Mouse (Mus musculus): ENCODE data around the gene Gsdma2. TPM values are rescaled to one million over a fixed set of nuclear protein-coding genes. Genes with fewer than 3 reads are reported as not detected.
"Not testable (repeated sequence)": the region's sequence is repeated elsewhere in the genome, so short reads cannot be mapped to it uniquely, and the experiment has no call there.

Gene Gsdma2
- polyA plus RNA-seq, 1 experiment from 2014 or later: not detected

DNA sequence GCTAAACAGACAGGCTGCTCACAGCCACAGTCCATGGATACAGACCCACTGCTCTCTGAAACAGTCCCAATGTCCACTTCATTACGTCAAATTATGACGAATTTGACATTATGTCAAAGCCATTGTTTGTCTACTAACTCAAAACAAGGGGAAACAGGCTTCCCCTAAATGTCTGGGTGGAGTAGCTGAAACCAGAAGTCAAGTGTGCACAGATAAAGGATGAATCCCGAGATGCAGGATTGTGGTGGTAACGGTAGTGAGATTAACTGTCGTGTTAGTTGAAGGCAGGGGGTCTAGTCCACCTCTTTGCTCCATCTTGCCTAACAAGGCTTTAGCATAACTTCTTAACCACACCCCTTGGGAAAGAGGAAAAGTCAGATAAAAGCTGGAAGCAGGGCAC lies 25.9 kb downstream of the Gsdma2 start:
- H3K27ac ChIP-seq (ENCODE audit: low read depth, low read length): no peak overlapping the region
- H3K9me3 ChIP-seq (ENCODE audit: control insufficient read depth, low read length): no peaks in the 10 kb centered on the region

DNA sequence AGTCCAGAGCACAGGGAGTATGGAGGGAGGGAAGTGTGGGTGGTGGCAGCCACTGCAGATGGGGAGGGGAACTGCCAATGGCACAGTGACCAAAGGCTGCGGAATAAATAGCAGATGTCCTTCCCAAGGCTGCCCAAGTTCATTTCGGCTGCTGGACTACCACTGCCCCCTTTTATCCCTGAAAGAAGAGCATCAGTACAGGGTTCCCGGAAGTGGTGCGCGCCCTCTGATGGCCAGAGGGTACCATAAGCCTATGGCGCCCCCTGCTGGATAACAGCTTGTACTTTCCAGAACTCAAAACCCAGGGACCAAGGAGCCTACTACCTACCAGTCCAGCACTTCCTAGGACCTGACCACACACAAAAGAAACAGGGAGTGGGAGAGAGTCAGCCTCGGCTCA lies 26.6 kb downstream of the Gsdma2 start:
- not testable (repeated sequence) for H3K4me1 ChIP-seq (replicated peaks; ENCODE audit: control insufficient read depth, insufficient read depth, low read length); H3K9ac ChIP-seq (ENCODE audit: low read length); H3K4me3 ChIP-seq (ENCODE audit: low read depth, low read length); H3K4me2 ChIP-seq (ENCODE audit: low read depth, low read length, severe bottlenecking); H3K27me3 ChIP-seq (ENCODE audit: control insufficient read depth, insufficient read depth, low read length); H3K9me3 ChIP-seq (ENCODE audit: control insufficient read depth, low read length); H3K27ac ChIP-seq (ENCODE audit: low read depth, low read length); H3K36me3 ChIP-seq (ENCODE audit: control insufficient read depth, insufficient read depth, low read length); ATAC-seq (replicated peaks; ENCODE audit: low FRiP score)
- DNase-seq (ENCODE audit: low spot score): peak; percentile 81
- WGBS: 12% methylated on average over 6 of the region's 7 CpGs

More for the DNA sequence above, 25.9 kb downstream of the Gsdma2 start:
- Histone ChIP-seq H3K4me2 (ENCODE audit: low read depth, low read length, severe bottlenecking) (no peak overlapping the region), H3K36me3 (ENCODE audit: control insufficient read depth, insufficient read depth, low read length) (no peaks in the 10 kb centered on the region), H3K27me3 (ENCODE audit: control insufficient read depth, insufficient read depth, low read length) (no peaks in the 10 kb centered on the region), H3K4me1 (replicated peaks; ENCODE audit: control insufficient read depth, insufficient read depth, low read length) (no peaks in the 10 kb centered on the region), H3K9ac (ENCODE audit: low read length) (no peak overlapping the region), H3K4me3 (ENCODE audit: low read depth, low read length) (no peak overlapping the region)
- no peak for ATAC-seq (replicated peaks; ENCODE audit: low FRiP score)
- DNase-seq (ENCODE audit: low spot score): peak; percentile 19
- WGBS: 85% methylated on average over 5 of the region's 5 CpGs

DNA sequence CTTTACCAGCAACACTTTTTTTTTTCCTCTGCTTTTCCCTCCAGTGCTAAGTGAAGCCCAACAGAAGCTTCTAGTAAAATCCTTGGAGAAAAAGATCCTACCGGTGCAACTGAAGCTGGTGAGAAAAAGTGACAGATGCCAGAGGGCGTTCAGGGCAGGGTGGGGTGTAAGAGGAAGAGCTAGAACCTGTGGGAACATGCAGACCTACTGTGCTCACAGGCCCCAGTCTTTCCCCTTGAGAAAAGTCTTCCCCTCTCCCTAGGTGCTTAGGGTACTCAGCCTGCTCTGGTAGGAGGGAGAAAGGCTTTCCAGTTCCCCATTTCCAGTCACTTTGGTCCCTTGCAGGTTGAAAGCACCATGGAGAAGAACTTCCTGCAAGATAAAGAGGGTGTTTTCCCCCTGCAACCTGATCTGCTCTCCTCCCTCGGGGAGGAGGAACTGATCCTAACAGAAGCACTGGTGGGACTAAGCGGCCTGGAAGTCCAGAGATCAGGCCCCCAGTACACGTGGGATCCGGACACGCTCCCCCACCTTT lies 29.3 kb downstream of the Gsdma2 start:
- DNase-seq (ENCODE audit: low spot score) (no peak), ATAC-seq (replicated peaks; ENCODE audit: low FRiP score) (no peak)
- H3K27ac ChIP-seq (ENCODE audit: low read depth, low read length): no peak overlapping the region
- H3K4me2 ChIP-seq (ENCODE audit: low read depth, low read length, severe bottlenecking): no peak overlapping the region
- H3K9me3 ChIP-seq (ENCODE audit: control insufficient read depth, low read length): no peaks in the 10 kb centered on the region
- H3K27me3 ChIP-seq (ENCODE audit: control insufficient read depth, insufficient read depth, low read length): no peaks in the 10 kb centered on the region
- H3K4me1 ChIP-seq (replicated peaks; ENCODE audit: control insufficient read depth, insufficient read depth, low read length): no peaks in the 10 kb centered on the region
- no peak overlapping the region for H3K9ac ChIP-seq (ENCODE audit: low read length)
- WGBS: 59% methylated on average over 7 of the region's 7 CpGs
- H3K4me3 ChIP-seq (ENCODE audit: low read depth, low read length): no peak overlapping the region
- H3K36me3 ChIP-seq (ENCODE audit: control insufficient read depth, insufficient read depth, low read length): no peaks in the 10 kb centered on the region

DNA sequence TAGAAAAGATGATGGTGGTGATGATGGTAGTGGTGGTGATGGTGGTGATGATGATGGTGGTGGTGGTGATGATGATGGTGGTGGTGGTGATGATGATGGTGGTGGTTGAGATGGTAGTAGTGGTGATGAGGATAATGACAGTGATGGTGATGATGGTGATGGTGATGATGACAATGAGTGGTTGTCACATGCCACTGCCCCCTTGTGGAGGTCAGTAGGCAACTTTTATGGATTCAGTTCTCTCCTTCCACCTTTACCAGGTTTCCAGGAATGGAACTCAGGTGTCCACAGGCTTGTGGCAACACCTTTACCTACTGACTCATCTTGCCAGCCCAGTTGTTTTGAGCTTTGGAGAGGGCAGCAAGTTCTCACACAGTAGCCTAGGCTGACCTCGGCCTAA lies 33.5 kb downstream of the Gsdma2 start:
- WGBS: 91% methylated on average over 1 of the region's 1 CpGs
- no peaks in the 10 kb centered on the region for H3K27me3 ChIP-seq (ENCODE audit: control insufficient read depth, insufficient read depth, low read length)

DNA sequence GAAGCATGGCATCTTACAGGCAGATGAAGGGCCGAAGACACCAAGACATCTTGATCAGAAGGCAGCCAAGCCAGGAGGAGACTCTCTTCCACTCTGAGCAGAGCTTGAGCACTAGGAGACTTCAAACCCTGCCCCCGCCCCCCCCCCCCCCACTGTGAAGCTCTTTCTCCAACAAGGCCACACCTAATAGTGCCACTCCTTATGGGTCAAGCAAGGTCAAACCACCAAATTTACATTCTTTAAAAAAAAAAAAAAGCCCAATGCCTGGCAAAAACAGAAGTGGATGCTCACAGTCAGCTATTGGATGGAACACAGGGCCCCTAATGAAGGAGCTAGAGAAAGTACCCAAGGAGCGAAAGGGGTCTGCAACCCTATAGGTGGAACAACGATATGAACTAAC lies 34.0 kb downstream of the Gsdma2 start:
- not testable (repeated sequence) for H3K4me1 ChIP-seq (replicated peaks; ENCODE audit: control insufficient read depth, insufficient read depth, low read length); H3K9me3 ChIP-seq (ENCODE audit: control insufficient read depth, low read length); DNase-seq (ENCODE audit: low spot score); H3K4me3 ChIP-seq (ENCODE audit: low read depth, low read length); H3K27me3 ChIP-seq (ENCODE audit: control insufficient read depth, insufficient read depth, low read length); ATAC-seq (replicated peaks; ENCODE audit: low FRiP score); H3K9ac ChIP-seq (ENCODE audit: low read length); H3K27ac ChIP-seq (ENCODE audit: low read depth, low read length); H3K36me3 ChIP-seq (ENCODE audit: control insufficient read depth, insufficient read depth, low read length); H3K4me2 ChIP-seq (ENCODE audit: low read depth, low read length, severe bottlenecking)
- WGBS: 86% methylated on average over 4 of the region's 4 CpGs

More for the DNA sequence above, 33.5 kb downstream of the Gsdma2 start:
- ATAC-seq (replicated peaks; ENCODE audit: low FRiP score) (no peak), DNase-seq (ENCODE audit: low spot score) (no peak)
- Histone ChIP-seq H3K9ac (ENCODE audit: low read length) (no peak overlapping the region), H3K9me3 (ENCODE audit: control insufficient read depth, low read length) (no peaks in the 10 kb centered on the region), H3K4me3 (ENCODE audit: low read depth, low read length) (no peak overlapping the region), H3K27ac (ENCODE audit: low read depth, low read length) (no peak overlapping the region), H3K4me2 (ENCODE audit: low read depth, low read length, severe bottlenecking) (no peak overlapping the region), H3K4me1 (replicated peaks; ENCODE audit: control insufficient read depth, insufficient read depth, low read length) (peaks cover 5% of the 10 kb centered on the region; the same call in 1 of the 2 replicates), H3K36me3 (ENCODE audit: control insufficient read depth, insufficient read depth, low read length) (no peaks in the 10 kb centered on the region)

DNA sequence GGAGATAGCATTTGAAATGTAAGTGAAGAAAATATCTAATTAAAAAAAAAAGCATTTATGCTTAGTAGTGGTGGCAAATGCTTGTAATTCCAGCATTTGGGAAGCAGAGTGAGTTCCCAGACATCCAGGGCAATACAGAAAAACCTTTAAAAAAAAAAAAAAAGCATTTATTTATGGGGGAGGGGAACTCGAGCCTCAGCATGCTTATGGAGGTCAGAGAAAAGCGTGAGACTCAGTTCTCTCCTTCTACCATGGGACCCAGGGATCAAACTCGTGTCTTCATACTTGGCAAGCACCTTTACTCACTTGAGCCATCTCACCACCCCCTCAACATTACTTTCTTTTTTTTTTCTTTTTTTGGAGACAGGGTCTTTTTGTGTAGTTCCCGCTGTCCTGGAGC lies 34.6 kb downstream of the Gsdma2 start:
- Histone ChIP-seq H3K36me3 (ENCODE audit: control insufficient read depth, insufficient read depth, low read length) (no peaks in the 10 kb centered on the region; the same call in 1 of the 2 replicates), H3K27me3 (ENCODE audit: control insufficient read depth, insufficient read depth, low read length) (no peaks in the 10 kb centered on the region), H3K9ac (ENCODE audit: low read length) (no peak overlapping the region), H3K4me1 (replicated peaks; ENCODE audit: control insufficient read depth, insufficient read depth, low read length) (peaks cover 5% of the 10 kb centered on the region; the same call in 1 of the 2 replicates), H3K9me3 (ENCODE audit: control insufficient read depth, low read length) (no peaks in the 10 kb centered on the region), H3K4me2 (ENCODE audit: low read depth, low read length, severe bottlenecking) (no peak overlapping the region), H3K27ac (ENCODE audit: low read depth, low read length) (no peak overlapping the region), H3K4me3 (ENCODE audit: low read depth, low read length) (no peak overlapping the region)
- DNase-seq (ENCODE audit: low spot score): no peak
- ATAC-seq (replicated peaks; ENCODE audit: low FRiP score): no peak
- 85% methylated on average over 4 of the region's 4 CpGs for WGBS

DNA sequence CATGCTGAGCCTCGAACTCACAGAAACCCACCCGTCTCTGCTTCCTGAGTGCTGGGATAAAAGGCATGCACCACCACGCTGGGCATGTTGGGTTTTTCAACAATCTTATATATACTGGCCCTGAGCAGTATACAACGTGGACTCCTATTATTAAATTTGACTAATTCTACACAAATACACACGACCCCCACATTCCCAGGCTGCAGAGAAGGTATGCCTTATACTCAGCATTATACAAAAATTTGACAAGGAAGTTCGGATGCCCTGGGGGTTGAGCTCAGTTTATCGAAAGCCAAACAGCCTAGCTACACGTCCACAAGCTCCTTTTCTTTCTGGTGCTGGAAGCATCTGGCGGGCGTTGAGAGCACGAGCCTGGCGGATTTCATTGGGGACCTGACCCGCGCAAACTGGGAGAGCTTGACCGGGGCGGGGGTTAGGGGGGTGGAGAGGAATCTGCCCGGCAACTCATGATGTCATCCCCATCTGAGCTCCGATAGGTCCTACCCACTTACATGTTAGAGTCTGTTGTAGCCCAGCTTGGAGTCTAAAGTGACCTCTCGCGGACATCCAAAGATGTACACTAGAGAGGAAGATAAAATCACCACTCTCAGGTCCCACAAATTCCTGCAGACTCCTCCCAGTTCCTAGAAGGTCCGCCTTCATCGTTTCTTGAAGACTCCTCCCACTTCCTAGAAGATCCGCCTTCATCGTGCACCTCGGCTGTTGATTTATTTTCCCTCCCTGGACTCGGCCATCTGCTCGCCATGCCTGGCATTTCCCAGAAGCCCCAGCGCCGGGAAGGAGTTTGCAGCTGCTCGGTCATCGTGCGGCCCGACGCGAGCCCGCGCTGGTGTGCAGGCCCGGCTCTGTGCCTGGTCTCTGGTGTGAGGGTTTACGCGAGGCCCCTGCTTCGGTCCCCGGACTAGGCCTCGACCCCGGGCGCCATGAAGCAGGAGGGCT lies 35.5 kb downstream of the Gsdma2 start, which contains the start of gene Psmd3:
Gene Psmd3, plus strand, starts transcription at position 769 of the 960 bp plus-strand sequence.
- ATAC-seq (replicated peaks; ENCODE audit: low FRiP score): peak; percentile 95
- Histone ChIP-seq H3K27me3 (ENCODE audit: control insufficient read depth, insufficient read depth, low read length) (no peaks in the 10 kb centered on the region), H3K36me3 (ENCODE audit: control insufficient read depth, insufficient read depth, low read length) (no peaks in the 10 kb centered on the region; the same call in 1 of the 2 replicates), H3K9me3 (ENCODE audit: control insufficient read depth, low read length) (no peaks in the 10 kb centered on the region), H3K9ac (ENCODE audit: low read length) (peak within 1 kb of the TSS; percentile 99), H3K4me3 (ENCODE audit: low read depth, low read length) (peak within 1 kb of the TSS; percentile 98), H3K4me1 (replicated peaks; ENCODE audit: control insufficient read depth, insufficient read depth, low read length) (peaks cover 5% of the 10 kb centered on the region; the same call in 1 of the 2 replicates), H3K27ac (ENCODE audit: low read depth, low read length) (peak within 1 kb of the TSS; percentile 73), H3K4me2 (ENCODE audit: low read depth, low read length, severe bottlenecking) (peak within 1 kb of the TSS; percentile 71)
- peak; percentile 98 for DNase-seq (ENCODE audit: low spot score)
- WGBS: 6% methylated on average over 45 of the region's 45 CpGs

DNA sequence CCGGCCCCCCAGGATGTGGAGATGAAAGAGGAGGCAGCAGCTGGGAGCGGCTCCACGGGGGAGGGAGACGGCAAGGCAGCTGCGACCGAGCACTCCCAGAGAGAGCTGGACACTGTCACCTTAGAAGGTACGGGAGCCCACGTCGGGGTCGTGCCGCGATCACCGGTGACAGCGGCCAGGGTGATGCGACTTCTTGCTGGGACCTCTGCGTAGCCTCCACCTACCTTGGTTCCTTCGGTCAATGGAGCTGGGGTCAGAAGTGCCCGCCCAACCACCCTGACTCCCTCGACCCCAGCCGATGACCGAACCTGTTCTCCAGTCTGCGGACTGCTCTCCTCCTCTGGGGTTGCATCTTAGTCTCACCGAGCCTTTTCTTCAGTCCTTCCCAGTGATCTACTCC lies 36.3 kb downstream of the Gsdma2 start:
- Histone ChIP-seq H3K9me3 (ENCODE audit: control insufficient read depth, low read length) (no peaks in the 10 kb centered on the region), H3K27me3 (ENCODE audit: control insufficient read depth, insufficient read depth, low read length) (no peaks in the 10 kb centered on the region), H3K36me3 (ENCODE audit: control insufficient read depth, insufficient read depth, low read length) (no peaks in the 10 kb centered on the region; the same call in 1 of the 2 replicates), H3K4me3 (ENCODE audit: low read depth, low read length) (peak overlapping the region; percentile 98), H3K9ac (ENCODE audit: low read length) (peak overlapping the region; percentile 99), H3K4me2 (ENCODE audit: low read depth, low read length, severe bottlenecking) (peak overlapping the region; percentile 69), H3K27ac (ENCODE audit: low read depth, low read length) (no peak overlapping the region), H3K4me1 (replicated peaks; ENCODE audit: control insufficient read depth, insufficient read depth, low read length) (peaks cover 5% of the 10 kb centered on the region; the same call in 1 of the 2 replicates)
- ATAC-seq (replicated peaks; ENCODE audit: low FRiP score) (peak; percentile 47), DNase-seq (ENCODE audit: low spot score) (no peak)
- WGBS: 0% methylated on average over 23 of the region's 23 CpGs
